Mouse (Mus musculus): ENCODE measurements around the gene Phactr1. TPM values are rescaled to one million over a fixed set of nuclear protein-coding genes. Genes with fewer than 3 reads are reported as not detected.

The Phactr1 gene
- polyA plus RNA-seq, 1 experiment: 0.35 TPM

- H3K4me3 ChIP-seq (replicated peaks; ENCODE audit: control insufficient read depth, low read depth, low read length): no peak overlapping the region
- TF ChIP-seq CTCF (IDR thresholded peaks at IDR 0.05; ENCODE audit: control insufficient read depth, insufficient read depth, low read length) (no peak), POLR2A (IDR thresholded peaks at IDR 0.05; ENCODE audit: borderline replicate concordance, control insufficient read depth, low read depth, low read length) (no peak)
- no peaks in the 10 kb centered on the region for H3K4me1 ChIP-seq (ENCODE audit: control insufficient read depth, insufficient read depth, low read length)
- no peak overlapping the region for H3K27ac ChIP-seq (ENCODE audit: control insufficient read depth, insufficient read depth, low read depth, low read length, poor library complexity)
- WGBS: 73% methylated on average over 5 of the region's 5 CpGs
Observed at GRCm38 (mm10) chr13:42887701-42888100, 207.3 kb downstream of the Phactr1 start.

GRCm38 (mm10) chr13:42889516-42890474, 209.4 kb downstream of the Phactr1 start:
- TF ChIP-seq CTCF (IDR thresholded peaks at IDR 0.05; ENCODE audit: control insufficient read depth, insufficient read depth, low read length): no peak
- no peak for TF ChIP-seq POLR2A (IDR thresholded peaks at IDR 0.05; ENCODE audit: borderline replicate concordance, control insufficient read depth, low read depth, low read length)
- 71% methylated on average over 12 of the region's 12 CpGs for WGBS
- Histone ChIP-seq H3K4me3 (replicated peaks; ENCODE audit: control insufficient read depth, low read depth, low read length) (no peak overlapping the region), H3K4me1 (ENCODE audit: control insufficient read depth, insufficient read depth, low read length) (no peaks in the 10 kb centered on the region), H3K27ac (ENCODE audit: control insufficient read depth, insufficient read depth, low read depth, low read length, poor library complexity) (no peak overlapping the region)

GRCm38 (mm10) chr13:42890651-42891050, 210.2 kb downstream of the Phactr1 start:
- no peak overlapping the region for H3K4me3 ChIP-seq (replicated peaks; ENCODE audit: control insufficient read depth, low read depth, low read length)
- TF ChIP-seq CTCF (IDR thresholded peaks at IDR 0.05; ENCODE audit: control insufficient read depth, insufficient read depth, low read length) (no peak), POLR2A (IDR thresholded peaks at IDR 0.05; ENCODE audit: borderline replicate concordance, control insufficient read depth, low read depth, low read length) (no peak)
- no peak overlapping the region for H3K27ac ChIP-seq (ENCODE audit: control insufficient read depth, insufficient read depth, low read depth, low read length, poor library complexity)
- 78% methylated on average over 5 of the region's 5 CpGs for WGBS
- no peaks in the 10 kb centered on the region for H3K4me1 ChIP-seq (ENCODE audit: control insufficient read depth, insufficient read depth, low read length)

- Histone ChIP-seq H3K4me1 (ENCODE audit: control insufficient read depth, insufficient read depth, low read length) (no peaks in the 10 kb centered on the region), H3K4me3 (replicated peaks; ENCODE audit: control insufficient read depth, low read depth, low read length) (no peak overlapping the region), H3K27ac (ENCODE audit: control insufficient read depth, insufficient read depth, low read depth, low read length, poor library complexity) (no peak overlapping the region)
- WGBS: 88% methylated on average over 10 of the region's 10 CpGs
- no peak for TF ChIP-seq CTCF (IDR thresholded peaks at IDR 0.05; ENCODE audit: control insufficient read depth, insufficient read depth, low read length)
- TF ChIP-seq POLR2A (IDR thresholded peaks at IDR 0.05; ENCODE audit: borderline replicate concordance, control insufficient read depth, low read depth, low read length): no peak
Observed at GRCm38 (mm10) chr13:42894016-42894415, 213.6 kb downstream of the Phactr1 start.

- 89% methylated on average over 12 of the region's 12 CpGs for WGBS
- no peaks in the 10 kb centered on the region for H3K4me1 ChIP-seq (ENCODE audit: control insufficient read depth, insufficient read depth, low read length)
- TF ChIP-seq CTCF (IDR thresholded peaks at IDR 0.05; ENCODE audit: control insufficient read depth, insufficient read depth, low read length) (no peak), POLR2A (IDR thresholded peaks at IDR 0.05; ENCODE audit: borderline replicate concordance, control insufficient read depth, low read depth, low read length) (no peak)
- H3K4me3 ChIP-seq (replicated peaks; ENCODE audit: control insufficient read depth, low read depth, low read length): no peak overlapping the region
- H3K27ac ChIP-seq (ENCODE audit: control insufficient read depth, insufficient read depth, low read depth, low read length, poor library complexity): no peak overlapping the region
Observed at GRCm38 (mm10) chr13:42894598-42894997, 214.2 kb downstream of the Phactr1 start.

- TF ChIP-seq CTCF (IDR thresholded peaks at IDR 0.05; ENCODE audit: control insufficient read depth, insufficient read depth, low read length): no peak
- no peak for TF ChIP-seq POLR2A (IDR thresholded peaks at IDR 0.05; ENCODE audit: borderline replicate concordance, control insufficient read depth, low read depth, low read length)
- Histone ChIP-seq H3K4me3 (replicated peaks; ENCODE audit: control insufficient read depth, low read depth, low read length) (no peak overlapping the region), H3K4me1 (ENCODE audit: control insufficient read depth, insufficient read depth, low read length) (no peaks in the 10 kb centered on the region), H3K27ac (ENCODE audit: control insufficient read depth, insufficient read depth, low read depth, low read length, poor library complexity) (no peak overlapping the region)
- 83% methylated on average over 3 of the region's 3 CpGs for WGBS
Observed at GRCm38 (mm10) chr13:42895980-42896379, 215.6 kb downstream of the Phactr1 start.

GRCm38 (mm10) chr13:42899611-42900010, 219.2 kb downstream of the Phactr1 start:
- H3K4me1 ChIP-seq (ENCODE audit: control insufficient read depth, insufficient read depth, low read length): no peaks in the 10 kb centered on the region
- H3K27ac ChIP-seq (ENCODE audit: control insufficient read depth, insufficient read depth, low read depth, low read length, poor library complexity): no peak overlapping the region
- WGBS: 74% methylated on average over 3 of the region's 3 CpGs
- no peak for TF ChIP-seq CTCF (IDR thresholded peaks at IDR 0.05; ENCODE audit: control insufficient read depth, insufficient read depth, low read length)
- no peak for TF ChIP-seq POLR2A (IDR thresholded peaks at IDR 0.05; ENCODE audit: borderline replicate concordance, control insufficient read depth, low read depth, low read length)
- no peak overlapping the region for H3K4me3 ChIP-seq (replicated peaks; ENCODE audit: control insufficient read depth, low read depth, low read length)

GRCm38 (mm10) chr13:42901837-42902236, 221.4 kb downstream of the Phactr1 start:
- Histone ChIP-seq H3K4me3 (replicated peaks; ENCODE audit: control insufficient read depth, low read depth, low read length) (no peak overlapping the region), H3K4me1 (ENCODE audit: control insufficient read depth, insufficient read depth, low read length) (no peaks in the 10 kb centered on the region), H3K27ac (ENCODE audit: control insufficient read depth, insufficient read depth, low read depth, low read length, poor library complexity) (no peak overlapping the region)
- 83% methylated on average over 2 of the region's 2 CpGs for WGBS
- TF ChIP-seq POLR2A (IDR thresholded peaks at IDR 0.05; ENCODE audit: borderline replicate concordance, control insufficient read depth, low read depth, low read length) (no peak), CTCF (IDR thresholded peaks at IDR 0.05; ENCODE audit: control insufficient read depth, insufficient read depth, low read length) (no peak)

Measured in bone marrow, adult 2 months (tissue).